Comparison of ENCODE assay signal across 11 mouse cellular contexts in genomic region chr9:101971806-101972205, GRCm38 (mm10).
A peak's percentile ranks its signal among the peaks of the same experiment; 100 is the strongest.
DNase-seq lines count a peak whose midpoint lies in the region; ATAC-seq and TF ChIP-seq lines count a peak whose summit lies in the region.
"Had no signal": no experiment of that assay in that cellular context is flagged by ENCODE, and none has a peak within 500 bp of the region (broad histone marks: within the 10 kb centered on the region; RNA-seq: fewer than 3 reads in every experiment).

No protein-coding gene starts in this region.

- no peaks in the 10 kb centered on the region for H3K4me1 ChIP-seq in lung, postnatal 0 days (ENCODE audit: insufficient read depth, low read depth, low read length)
- peaks cover 12% of the 10 kb centered on the region for H3K4me1 ChIP-seq in midbrain, embryonic 10.5 days
- H3K4me1 ChIP-seq: embryonic facial prominence, embryonic 13.5 days had no signal

- H3K4me3 ChIP-seq in layer of hippocampus, adult 2 months = no peak overlapping the region
- H3K4me3 ChIP-seq in lung, postnatal 0 days (ENCODE audit: low read depth, low read length) = no peak overlapping the region
- no peak overlapping the region for H3K4me3 ChIP-seq in midbrain, embryonic 10.5 days
- H3K4me3 ChIP-seq: embryonic facial prominence, embryonic 13.5 days; neural tube, embryonic 13.5 days had no signal

- no peak overlapping the region; the same call in 1 of the 2 replicates for H3K4me2 ChIP-seq in lung, postnatal 0 days (replicated peaks; ENCODE audit: low read depth, low read length)
- H3K4me2 ChIP-seq: embryonic facial prominence, embryonic 13.5 days; neural tube, embryonic 13.5 days had no signal

- peak; percentile 27 to 31 for DNase-seq in cerebellum, postnatal 25 days
- DNase-seq in cerebellum, adult 9-11 months = no peak
- DNase-seq in layer of hippocampus, adult 2 months (ENCODE audit: low spot score in 2 of 2) = peak in 1 of 2 experiments; percentile 3
- DNase-seq in layer of hippocampus, adult 18-20 months (ENCODE audit: low spot score in 2 of 2) = no peak
- DNase-seq in lung, postnatal 0 days (ENCODE audit: low spot score) = peak; percentile 44
- no peak for DNase-seq in retina, embryonic 14.5 days (ENCODE audit: low spot score)
- no peak for DNase-seq in midbrain, embryonic 10.5 days (ENCODE audit: low spot score)

- WGBS in lung, postnatal 0 days = 13% methylated on average over 6 of the region's 6 CpGs
- WGBS in midbrain, embryonic 10.5 days = 31% methylated on average over 6 of the region's 6 CpGs

- peak; percentile 82 for ATAC-seq in common myeloid progenitor, adult 5-6 weeks (replicated peaks; ENCODE audit: low read depth, poor library complexity, severe bottlenecking)
- ATAC-seq in lung, postnatal 0 days = no peak
- ATAC-seq: intestine, postnatal 0 days had no signal

- H3K9ac ChIP-seq in lung, postnatal 0 days (replicated peaks; ENCODE audit: low read depth) = no peak overlapping the region
- H3K9ac ChIP-seq: embryonic facial prominence, embryonic 13.5 days; neural tube, embryonic 13.5 days had no signal

- no peak for TF ChIP-seq EP300 in lung, postnatal 0 days (IDR thresholded peaks at IDR 0.05)

- H3K27me3 ChIP-seq in lung, postnatal 0 days (replicated peaks; ENCODE audit: insufficient read depth, low read length) = no peaks in the 10 kb centered on the region
- H3K27me3 ChIP-seq in midbrain, embryonic 10.5 days (ENCODE audit: low read depth, poor library complexity, severe bottlenecking) = no peaks in the 10 kb centered on the region
- H3K27me3 ChIP-seq: embryonic facial prominence, embryonic 13.5 days; neural tube, embryonic 13.5 days had no signal

- no peaks in the 10 kb centered on the region for H3K9me3 ChIP-seq in lung, postnatal 0 days (ENCODE audit: low read length)
- no peaks in the 10 kb centered on the region for H3K9me3 ChIP-seq in midbrain, embryonic 10.5 days (replicated peaks)
- H3K9me3 ChIP-seq: embryonic facial prominence, embryonic 13.5 days; neural tube, embryonic 13.5 days had no signal

- H3K27ac ChIP-seq in layer of hippocampus, adult 2 months = no peak overlapping the region
- no peak overlapping the region for H3K27ac ChIP-seq in lung, postnatal 0 days (ENCODE audit: low read length)
- H3K27ac ChIP-seq in midbrain, embryonic 10.5 days (replicated peaks) = no peak overlapping the region
- H3K27ac ChIP-seq: embryonic facial prominence, embryonic 13.5 days; neural tube, embryonic 13.5 days had no signal

- TF ChIP-seq CTCF in layer of hippocampus, adult 2 months (conservative IDR thresholded peaks at IDR 0.05) = peak; percentile 46
- TF ChIP-seq CTCF in lung, postnatal 0 days (IDR thresholded peaks at IDR 0.05) = no peak

- H3K36me3 ChIP-seq in lung, postnatal 0 days (ENCODE audit: insufficient read depth, low read length) = no peaks in the 10 kb centered on the region
- no peaks in the 10 kb centered on the region for H3K36me3 ChIP-seq in midbrain, embryonic 10.5 days
- H3K36me3 ChIP-seq: embryonic facial prominence, embryonic 13.5 days had no signal

Comparison
In these comparisons a context has a peak if more than half of its experiments do, and no peak if none do; other contexts are left out.
1. DNase-seq: peak in cerebellum, postnatal 25 days (2 of 2) and lung, postnatal 0 days (single experiment); none in cerebellum, adult 9-11 months (single experiment), layer of hippocampus, adult 18-20 months (0 of 2), retina, embryonic 14.5 days (single experiment) and midbrain, embryonic 10.5 days (single experiment).